Mouse (Mus musculus) ES-E14 (cell line): Measurements from ENCODE around the gene H13.

Source experiments
- MAFK ChIP-seq: IDR thresholded peaks from 2 replicates; pipeline ENCODE4 v1.6.1; 2014; ENCODE audit warnings: mild to moderate bottlenecking, low read depth, low read length, inconsistent platforms; ENCODE audit not compliant: insufficient read depth
- ZC3H11A ChIP-seq: IDR thresholded peaks from 2 replicates; pipeline ENCODE4 v1.6.1; 2012; ENCODE audit warnings: low read depth, mild to moderate bottlenecking, inconsistent platforms, low read length, borderline replicate concordance
- ZNF384 ChIP-seq: IDR thresholded peaks from 2 replicates; pipeline ENCODE4 v1.6.1; 2012; ENCODE audit warnings: low read depth, low read length, inconsistent platforms

- TF ChIP-seq ZNF384 (no peak), ZC3H11A (no peak), MAFK (no peak)
These were observed 36.8 kb downstream of the H13 start for GRCm38 (mm10) chr2:152705993-152706571.
